Mouse (Mus musculus) G1E (cell line): ENCODE measurements around the gene Nckap5l.

Source experiments
- CTCF ChIP-seq: IDR thresholded peaks from 2 replicates; pipeline ENCODE4 v1.5.1; 2012; ENCODE audit warnings: low read depth, low read length, inconsistent platforms, mixed read lengths
- GATA1 ChIP-seq: IDR thresholded peaks from 2 replicates; pipeline ENCODE4 v1.6.1; 2012; ENCODE audit warnings: borderline replicate concordance, low read length, inconsistent platforms, mixed read lengths

DNA sequence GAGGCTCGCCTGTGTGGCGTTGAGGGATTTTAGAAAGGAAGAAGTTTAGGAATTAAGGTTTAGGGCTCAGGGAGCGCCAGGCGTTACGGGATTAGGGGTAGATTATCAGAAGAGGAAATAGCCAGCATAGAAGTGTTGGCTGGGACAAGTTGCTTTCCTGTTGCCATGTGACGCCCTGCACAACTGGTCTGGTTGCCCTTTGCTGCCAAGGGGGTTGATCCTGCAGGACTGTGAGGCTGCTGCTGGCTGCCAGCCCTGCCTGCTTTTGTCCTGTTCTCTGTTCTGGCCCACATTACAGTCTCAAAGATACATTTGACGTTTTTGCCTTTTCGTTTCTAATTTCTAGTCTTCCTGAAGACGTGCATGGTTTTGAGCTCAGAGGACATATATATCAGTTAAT is 52.4 kb downstream of the Nckap5l start:
- TF ChIP-seq CTCF (no peak), GATA1 (no peak)
